Mouse (Mus musculus) ES-E14 (cell line): ENCODE results near the gene Magi1. TPM values are rescaled to one million over a fixed set of nuclear protein-coding genes. Genes with fewer than 3 reads are reported as not detected.

Experiments used
- DNase-seq: peaks from one replicate; pipeline ENCODE4 v3.0.0-alpha.2; 2013; ENCODE audit warnings: low read depth, low spot score
- H3K27ac ChIP-seq: 2 replicates; pipeline ENCODE4 v1.5.1; 2012; ENCODE audit warnings: low read depth, mild to moderate bottlenecking, low read length, moderate library complexity, mixed read lengths; ENCODE audit not compliant: poor library complexity, insufficient read depth, severe bottlenecking
- H3K36me3 ChIP-seq: 2 replicates; pipeline ENCODE4 v1.6.1; 2012; ENCODE audit warnings: mild to moderate bottlenecking, low read length, moderate library complexity, mixed read lengths; ENCODE audit not compliant: control insufficient read depth, poor library complexity, insufficient read depth, severe bottlenecking
- H3K4me1 ChIP-seq, 2 experiments: fragments of 150-350 bp in 1 of 2; sonication (generic) in 1 of 2; 2 replicates each; pipeline ENCODE4 v1.6.1; 2012; ENCODE audit warnings: low read length in 2 of 2, mild to moderate bottlenecking in 1 of 2, mixed read lengths in 1 of 2; ENCODE audit not compliant: control insufficient read depth in 2 of 2, insufficient read depth in 2 of 2, poor library complexity in 1 of 2
- H3K4me3 ChIP-seq, 2 experiments: fragments of 150-350 bp in 1 of 2; sonication (generic) in 1 of 2; 2 replicates each; pipeline ENCODE4 v1.5.1; 2012; ENCODE audit warnings: low read length in 2 of 2, low read depth in 1 of 2, mild to moderate bottlenecking in 1 of 2, mixed read lengths in 1 of 2; ENCODE audit not compliant: insufficient read depth in 1 of 2, poor library complexity in 1 of 2, severe bottlenecking in 1 of 2
- H3K9ac ChIP-seq: 2 replicates; pipeline ENCODE4 v1.6.1; 2012; ENCODE audit warnings: low read depth, mild to moderate bottlenecking, low read length, mixed read lengths; ENCODE audit not compliant: poor library complexity, insufficient read depth, severe bottlenecking
- H3K9me3 ChIP-seq: fragments of 150-350 bp; sonication (generic); 2 replicates; pipeline ENCODE4 v1.6.1; 2012; ENCODE audit warnings: low read depth, mild to moderate bottlenecking, low read length; ENCODE audit not compliant: control insufficient read depth, insufficient read depth
- CHD2 ChIP-seq: IDR thresholded peaks from 2 replicates; pipeline ENCODE4 v1.6.1; 2014; ENCODE audit warnings: mild to moderate bottlenecking, low read depth, low read length, inconsistent platforms
- HCFC1 ChIP-seq: IDR thresholded peaks from 2 replicates; pipeline ENCODE4 v1.6.1; 2012; ENCODE audit warnings: low read length, inconsistent platforms, borderline replicate concordance; ENCODE audit not compliant: insufficient read depth
- MAFK ChIP-seq: IDR thresholded peaks from 2 replicates; pipeline ENCODE4 v1.6.1; 2014; ENCODE audit warnings: mild to moderate bottlenecking, low read depth, low read length, inconsistent platforms; ENCODE audit not compliant: insufficient read depth
- ZC3H11A ChIP-seq: IDR thresholded peaks from 2 replicates; pipeline ENCODE4 v1.6.1; 2012; ENCODE audit warnings: low read depth, mild to moderate bottlenecking, inconsistent platforms, low read length, borderline replicate concordance
- ZNF384 ChIP-seq: IDR thresholded peaks from 2 replicates; pipeline ENCODE4 v1.6.1; 2012; ENCODE audit warnings: low read depth, low read length, inconsistent platforms
- in situ Hi-C, 2 experiments: fragments of 600-800 bp; cut with MboI; formaldehyde crosslinking; loops; one replicate each; pipeline ENCODE4 v1.15.1; 2025; ENCODE audit warnings: low sequenced_read_pairs in 2 of 2, inconsistent platforms in 1 of 2; ENCODE audit not compliant: unreplicated experiment in 2 of 2
- total RNA-seq: library from RNA; depleted of rRNA; stranded (reverse); fragments of 300-350 nt; gene quantifications from 2 replicates; pipeline ENCODE4 v1.2.3, GENCODE M21; 2012

The Magi1 gene
- total RNA-seq, 1 experiment = 14.6 TPM

DNA sequence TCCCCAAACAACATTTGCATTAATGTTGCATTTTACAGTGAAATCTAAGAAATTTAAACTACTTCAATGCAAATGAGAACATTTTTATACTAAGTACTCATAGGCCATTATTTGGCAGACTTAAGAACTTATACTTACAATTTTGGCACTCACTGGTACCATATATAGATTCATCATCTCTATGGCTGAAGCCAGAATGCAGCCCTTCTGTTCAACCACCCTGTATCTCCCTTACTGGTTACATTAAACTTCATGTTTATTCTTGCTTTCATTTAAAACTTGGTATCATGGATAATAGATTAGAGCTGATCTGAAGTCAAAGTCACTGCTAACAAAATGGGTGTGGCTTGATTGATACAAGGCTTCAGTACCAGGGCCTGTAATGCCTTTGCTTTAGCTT is 171.9 kb downstream of the Magi1 start:
- no peak for DNase-seq
- Histone ChIP-seq H3K9me3 (no peaks in the 10 kb centered on the region), H3K27ac (no peak overlapping the region), H3K36me3 (no peaks in the 10 kb centered on the region), H3K4me1 (no peaks in the 10 kb centered on the region), H3K4me3 (no peak overlapping the region), H3K9ac (no peak overlapping the region)
- no peak for TF ChIP-seq CHD2
- TF ChIP-seq HCFC1 = no peak
- no peak for TF ChIP-seq ZNF384
- TF ChIP-seq ZC3H11A = no peak
- TF ChIP-seq MAFK = no peak
- in situ Hi-C loops = no loop called here

DNA sequence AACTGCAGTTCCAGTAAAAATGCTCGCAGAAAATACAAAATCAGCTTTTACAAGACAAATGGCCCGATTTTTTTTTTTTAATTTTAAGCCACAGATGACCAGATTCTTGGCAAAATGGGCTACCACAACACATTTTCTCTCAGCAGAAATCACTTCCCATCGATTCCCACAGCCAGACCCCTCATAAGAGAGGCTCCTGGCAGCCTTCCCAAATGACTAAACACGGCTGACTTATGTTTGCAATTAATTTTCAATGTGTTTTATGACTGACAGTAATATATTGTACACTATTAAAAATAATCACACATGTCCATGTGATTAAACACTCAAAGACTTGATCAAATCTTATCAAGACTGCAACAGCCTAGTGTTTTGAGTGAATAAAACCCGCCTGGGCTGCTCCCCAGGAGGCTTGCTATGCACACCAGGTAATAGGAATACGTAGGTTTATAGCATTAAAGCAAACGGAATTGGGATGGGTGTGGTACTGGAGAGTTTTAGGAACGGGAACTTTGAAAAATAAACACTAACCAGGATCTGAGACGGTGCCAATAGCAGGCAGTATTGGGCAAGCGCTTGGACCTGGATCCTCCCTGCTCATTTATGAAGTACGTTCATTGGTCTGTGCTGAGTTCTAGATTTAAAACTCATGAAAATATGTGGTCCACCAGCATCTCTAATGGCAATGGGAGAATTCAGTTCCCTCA is 176.2 kb downstream of the Magi1 start:
- in situ Hi-C loops = no loop called here
- TF ChIP-seq ZNF384 (no peak), MAFK (no peak), CHD2 (no peak), ZC3H11A (no peak), HCFC1 (no peak)
- Histone ChIP-seq H3K9ac (no peak overlapping the region), H3K36me3 (no peaks in the 10 kb centered on the region), H3K9me3 (no peaks in the 10 kb centered on the region), H3K4me3 (no peak overlapping the region), H3K4me1 (no peaks in the 10 kb centered on the region; a peak in 2 of 4 replicates), H3K27ac (no peak overlapping the region)
- DNase-seq = no peak

DNA sequence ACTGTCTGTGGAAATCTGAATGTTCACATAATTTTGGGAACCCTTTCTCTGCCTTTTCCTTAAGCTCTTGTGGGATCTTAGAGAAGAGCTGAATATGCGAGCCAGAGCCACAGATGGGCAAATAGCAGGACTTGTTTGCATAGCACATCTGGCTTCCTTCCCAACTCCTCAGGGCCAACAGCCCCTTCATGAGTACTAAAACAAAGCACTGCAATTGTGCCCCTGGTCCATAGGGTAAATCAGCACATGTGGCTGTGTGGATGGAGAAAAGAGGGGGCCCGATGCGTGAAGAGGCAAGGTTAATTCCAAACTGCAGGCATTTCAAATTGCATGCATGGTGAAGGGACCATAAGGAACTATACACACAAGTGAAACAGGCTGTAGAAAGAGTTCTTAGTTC is 180.1 kb downstream of the Magi1 start:
- TF ChIP-seq ZNF384 (no peak), MAFK (no peak), HCFC1 (no peak), ZC3H11A (no peak)
- Histone ChIP-seq H3K4me1 (no peaks in the 10 kb centered on the region; a peak in 2 of 4 replicates), H3K4me3 (no peak overlapping the region), H3K9ac (no peak overlapping the region), H3K36me3 (no peaks in the 10 kb centered on the region), H3K27ac (no peak overlapping the region), H3K9me3 (no peaks in the 10 kb centered on the region)
- in situ Hi-C loops = no loop called here
- DNase-seq = no peak

DNA sequence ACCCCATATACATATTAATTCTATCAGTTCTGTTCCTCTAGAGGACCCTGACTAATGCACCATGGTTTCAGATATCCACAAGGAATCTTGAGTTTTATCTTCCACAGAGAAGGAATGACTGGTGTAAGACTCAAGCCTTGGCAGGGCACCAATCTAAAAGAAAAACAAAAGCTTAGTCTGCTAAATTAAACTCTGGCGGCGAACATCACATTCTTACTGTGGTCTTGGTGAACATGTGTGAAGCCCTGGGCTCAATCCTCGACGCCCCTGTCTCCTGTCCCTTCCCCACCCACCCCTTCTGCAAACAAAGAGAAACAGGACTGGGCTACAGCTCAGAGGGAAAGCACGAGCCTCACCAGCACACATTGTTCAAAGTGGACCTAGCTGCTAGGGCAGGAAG is 182.5 kb downstream of the Magi1 start:
- TF ChIP-seq CHD2 (no peak), ZC3H11A (no peak), HCFC1 (no peak), MAFK (no peak), ZNF384 (no peak)
- Histone ChIP-seq H3K36me3 (no peaks in the 10 kb centered on the region), H3K9me3 (no peaks in the 10 kb centered on the region), H3K4me1 (no peaks in the 10 kb centered on the region; a peak in 2 of 4 replicates), H3K4me3 (no peak overlapping the region), H3K9ac (no peak overlapping the region), H3K27ac (no peak overlapping the region)
- DNase-seq = no peak
- in situ Hi-C loops = no loop called here
